Mouse (Mus musculus) kidney, adult 2 months (tissue): Measurements from ENCODE around the gene Ccdc89.

Source experiments
- CTCF ChIP-seq: fragments of 200-500 bp; conservative IDR thresholded peaks from 2 replicates; pipeline ENCODE4 v1.5.1; 2011; ENCODE audit warnings: low read depth, mild to moderate bottlenecking, control low read depth, low read length, moderate library complexity, mixed read lengths; ENCODE audit not compliant: insufficient read depth, insufficient read length
- POLR2A ChIP-seq: fragments of 200-500 bp; IDR thresholded peaks from one replicate; pipeline ENCODE4 v1.6.1; 2011; ENCODE audit warnings: low read depth, low read length, control low read depth

- peak; percentile 23; the same call in 1 of the 2 replicates for TF ChIP-seq CTCF
- no peak for TF ChIP-seq POLR2A
Observed at GRCm38 (mm10) chr7:90443101-90444091, 17.0 kb downstream of the Ccdc89 start.
